Mouse (Mus musculus) E14TG2a.4 (cell line): ENCODE measurements at regions not wholly inside any gene's neighbourhood (a gene's known extent, or its start where the extent isn't known, plus 50 kb on each side); places are given as distances from the start of the nearest gene placed in this dataset.

Experiments
- H3K27me3 ChIP-seq: 2 replicates; pipeline ENCODE4 v1.6.1; 2014; ENCODE audit warnings: low read length, control low read depth; ENCODE audit not compliant: insufficient read depth
- H3K36me3 ChIP-seq: 2 replicates; pipeline ENCODE4 v1.6.1; 2014; ENCODE audit warnings: low read length, control low read depth; ENCODE audit not compliant: insufficient read depth
- H3K4me1 ChIP-seq: replicated peaks from 2 replicates; pipeline ENCODE4 v1.6.1; 2014; ENCODE audit warnings: low read depth, low read length, control low read depth
- H3K4me3 ChIP-seq: replicated peaks from 2 replicates; pipeline ENCODE4 v1.5.1; 2014; ENCODE audit warnings: mild to moderate bottlenecking, low read length
- H3K9me3 ChIP-seq: 2 replicates; pipeline ENCODE4 v1.6.1; 2014; ENCODE audit warnings: low read length, control low read depth
- CTCF ChIP-seq: conservative IDR thresholded peaks from 2 replicates; pipeline ENCODE4 v1.5.1; 2014; ENCODE audit warnings: low read length
- NANOG ChIP-seq: IDR thresholded peaks from 2 replicates; pipeline ENCODE4 v1.6.1; 2014; ENCODE audit warnings: borderline replicate concordance, low read length, mixed read lengths
- POU5F1 ChIP-seq: IDR thresholded peaks from 2 replicates; pipeline ENCODE4 v1.6.1; 2014; ENCODE audit warnings: low read length, borderline replicate concordance

DNA sequence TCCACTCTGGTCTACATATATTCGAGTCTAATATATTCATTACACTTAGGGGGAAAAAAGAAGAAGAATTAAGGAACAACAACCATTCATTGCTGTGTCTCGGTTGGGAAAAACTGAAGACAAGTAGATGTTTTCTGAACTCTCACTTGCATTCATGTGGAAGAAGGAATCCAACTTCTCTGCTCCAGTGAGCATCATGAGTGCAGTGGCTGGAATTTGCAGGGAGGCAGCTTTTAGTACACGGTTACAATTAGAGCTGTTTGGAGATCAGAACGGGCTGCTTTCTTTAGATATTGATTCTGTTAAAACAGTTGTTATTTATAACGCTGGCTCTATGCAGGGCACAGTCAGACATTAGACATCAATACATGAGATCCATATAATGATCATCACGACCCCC lies 298.5 kb upstream of the Syt1 start:
- Histone ChIP-seq H3K9me3 (peaks cover 27% of the 10 kb centered on the region), H3K27me3 (no peaks in the 10 kb centered on the region), H3K4me1 (no peaks in the 10 kb centered on the region), H3K36me3 (no peaks in the 10 kb centered on the region), H3K4me3 (no peak overlapping the region)
- no peak for TF ChIP-seq NANOG
- TF ChIP-seq CTCF = no peak
- TF ChIP-seq POU5F1 = no peak

DNA sequence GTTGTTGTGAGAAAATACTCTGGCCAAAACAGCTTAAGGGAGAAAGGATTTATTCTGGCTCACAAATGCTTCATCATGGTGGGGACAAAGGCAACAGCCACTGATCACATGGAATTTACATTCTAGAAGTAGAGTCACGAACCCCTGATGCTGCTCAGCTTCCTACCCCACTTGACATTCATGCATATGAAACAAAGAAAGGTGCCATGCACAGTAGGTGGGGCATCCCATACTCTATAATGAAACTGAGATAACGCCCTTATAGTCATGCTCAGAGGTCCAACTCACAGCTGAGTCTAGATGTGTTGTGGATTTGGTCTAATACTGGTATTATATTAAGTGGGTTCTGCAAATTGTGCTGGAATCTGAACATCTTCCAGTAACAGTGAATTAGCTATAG lies 289.4 kb upstream of the Syt1 start:
- Histone ChIP-seq H3K4me3 (no peak overlapping the region), H3K36me3 (no peaks in the 10 kb centered on the region), H3K4me1 (no peaks in the 10 kb centered on the region), H3K9me3 (no peaks in the 10 kb centered on the region), H3K27me3 (no peaks in the 10 kb centered on the region)
- TF ChIP-seq NANOG (no peak), CTCF (no peak), POU5F1 (no peak)

GRCm38 (mm10) chr10:109299785-109300184 lies 289.0 kb upstream of the Syt1 start:
- Histone ChIP-seq H3K4me3 (no peak overlapping the region), H3K36me3 (no peaks in the 10 kb centered on the region), H3K27me3 (no peaks in the 10 kb centered on the region), H3K9me3 (no peaks in the 10 kb centered on the region), H3K4me1 (no peaks in the 10 kb centered on the region)
- no peak for TF ChIP-seq CTCF
- TF ChIP-seq NANOG = no peak
- TF ChIP-seq POU5F1 = no peak

DNA sequence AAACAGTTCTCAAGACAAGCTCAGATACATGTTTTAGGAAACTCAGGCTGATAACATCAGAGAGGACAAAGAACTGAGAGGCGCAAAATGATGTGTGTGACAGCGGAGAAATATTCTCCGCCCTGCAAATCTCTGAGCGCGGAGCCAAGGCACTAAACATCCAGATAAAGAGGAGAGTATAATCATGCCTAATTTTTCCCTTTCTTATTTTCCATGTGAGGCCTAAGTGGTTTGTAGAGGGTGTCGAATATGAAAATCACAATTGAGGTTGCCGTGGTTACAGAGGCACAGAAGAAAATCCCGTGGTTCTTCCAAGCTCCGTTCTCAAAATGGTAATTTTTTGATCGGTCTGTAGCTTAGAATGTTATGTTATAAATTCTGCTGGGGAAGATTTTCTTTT lies 272.6 kb upstream of the Syt1 start:
- no peak overlapping the region for H3K4me3 ChIP-seq
- TF ChIP-seq CTCF (no peak), NANOG (no peak), POU5F1 (no peak)
- H3K36me3 ChIP-seq = no peaks in the 10 kb centered on the region
- no peaks in the 10 kb centered on the region for H3K9me3 ChIP-seq
- H3K4me1 ChIP-seq = no peaks in the 10 kb centered on the region
- no peaks in the 10 kb centered on the region for H3K27me3 ChIP-seq

- Histone ChIP-seq H3K27me3 (no peaks in the 10 kb centered on the region), H3K4me3 (no peak overlapping the region), H3K4me1 (no peaks in the 10 kb centered on the region), H3K9me3 (no peaks in the 10 kb centered on the region), H3K36me3 (no peaks in the 10 kb centered on the region)
- TF ChIP-seq NANOG (no peak), POU5F1 (no peak), CTCF (no peak)
These were observed 239.0 kb upstream of the Syt1 start for GRCm38 (mm10) chr10:109249781-109250180.

- Histone ChIP-seq H3K9me3 (no peaks in the 10 kb centered on the region), H3K4me1 (no peaks in the 10 kb centered on the region), H3K27me3 (no peaks in the 10 kb centered on the region), H3K4me3 (no peak overlapping the region), H3K36me3 (no peaks in the 10 kb centered on the region)
- TF ChIP-seq POU5F1 = no peak
These were observed 235.5 kb upstream of the Syt1 start for GRCm38 (mm10) chr10:109246328-109246727.

- no peaks in the 10 kb centered on the region for H3K9me3 ChIP-seq
- no peaks in the 10 kb centered on the region for H3K36me3 ChIP-seq
- no peaks in the 10 kb centered on the region for H3K27me3 ChIP-seq
- H3K4me1 ChIP-seq = no peaks in the 10 kb centered on the region
- H3K4me3 ChIP-seq = no peak overlapping the region
- TF ChIP-seq CTCF = no peak
- TF ChIP-seq POU5F1 = no peak
- TF ChIP-seq NANOG = no peak
These were observed 226.2 kb upstream of the Syt1 start for GRCm38 (mm10) chr10:109237026-109237425.

- TF ChIP-seq CTCF (no peak), NANOG (no peak), POU5F1 (no peak)
- Histone ChIP-seq H3K9me3 (no peaks in the 10 kb centered on the region), H3K4me1 (no peaks in the 10 kb centered on the region), H3K4me3 (no peak overlapping the region), H3K36me3 (no peaks in the 10 kb centered on the region), H3K27me3 (no peaks in the 10 kb centered on the region)
These were observed 216.2 kb upstream of the Syt1 start for GRCm38 (mm10) chr10:109226989-109227388.

DNA sequence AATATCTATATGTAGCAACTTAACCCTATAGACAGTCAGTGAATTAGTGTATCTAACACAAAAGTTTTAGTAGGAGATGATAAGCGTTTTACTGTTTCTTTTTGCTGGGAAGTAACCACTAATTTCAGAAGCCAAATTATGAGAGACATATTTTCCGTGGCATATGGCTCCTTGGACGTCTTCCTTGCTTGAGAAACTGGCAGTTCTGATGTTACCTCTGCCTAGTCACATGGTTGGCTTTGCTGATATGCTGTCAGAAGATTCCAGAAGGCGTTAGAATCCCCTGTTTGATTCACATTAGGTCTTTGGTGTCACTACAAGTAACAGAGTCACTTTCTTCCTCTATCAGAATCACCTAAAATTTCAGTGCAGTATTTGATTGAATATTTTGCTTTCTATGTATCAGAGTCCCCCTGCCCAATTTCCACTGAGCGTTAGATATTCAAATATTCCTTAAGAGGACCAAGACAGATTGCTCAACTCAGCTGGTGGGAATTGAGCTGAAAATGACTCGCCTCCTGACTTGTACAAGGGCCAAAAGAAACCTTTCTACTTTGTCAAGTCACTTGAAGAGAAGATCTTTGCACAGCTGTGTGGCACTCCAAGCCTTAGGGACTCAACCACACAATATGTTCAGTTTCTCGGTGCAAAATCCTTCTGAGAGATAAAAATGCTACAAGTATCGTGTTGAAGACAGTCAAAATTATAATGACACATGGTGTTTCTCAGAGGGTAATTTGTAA lies 178.2 kb upstream of the Syt1 start:
- Histone ChIP-seq H3K36me3 (no peaks in the 10 kb centered on the region), H3K9me3 (no peaks in the 10 kb centered on the region), H3K4me3 (no peak overlapping the region), H3K27me3 (no peaks in the 10 kb centered on the region), H3K4me1 (no peaks in the 10 kb centered on the region)
- no peak for TF ChIP-seq NANOG
- TF ChIP-seq POU5F1 = no peak
- TF ChIP-seq CTCF = no peak
